Mouse (Mus musculus) lung, adult 2 months (tissue): Measurements from ENCODE around the gene Nav3.

Experiments used
- CTCF ChIP-seq: fragments of 200-500 bp; IDR thresholded peaks from 2 replicates; pipeline ENCODE4 v1.5.1; 2011; ENCODE audit warnings: mild to moderate bottlenecking, low read length, control low read depth; ENCODE audit not compliant: insufficient read depth
- POLR2A ChIP-seq: fragments of 200-500 bp; IDR thresholded peaks from 2 replicates; pipeline ENCODE4 v1.6.1; 2011; ENCODE audit warnings: low read depth, mild to moderate bottlenecking, control low read depth, low read length, borderline replicate concordance; ENCODE audit errors: extremely low read depth

DNA sequence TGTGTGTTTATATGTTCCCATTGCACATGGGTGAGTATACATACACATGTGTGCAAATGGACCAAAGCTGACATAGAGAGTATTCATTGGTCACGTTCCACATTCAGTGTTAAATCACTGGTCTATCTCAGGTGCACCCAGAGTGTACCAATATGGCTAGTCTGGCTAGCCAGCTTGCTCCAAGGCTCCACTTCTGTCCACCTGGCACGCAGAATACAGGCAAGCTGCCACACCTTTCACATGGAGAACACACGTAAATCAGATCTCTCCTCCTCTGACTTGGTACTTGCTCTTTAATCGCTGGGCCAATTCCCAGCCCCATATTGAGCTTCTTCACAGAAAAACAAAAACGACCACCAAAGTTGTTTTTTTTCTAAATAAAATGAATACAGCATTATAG is 150.4 kb downstream of the Nav3 start:
- TF ChIP-seq CTCF, result no peak
- TF ChIP-seq POLR2A, result no peak
